Mouse (Mus musculus) spleen, adult 2 months (tissue): ENCODE measurements at regions not wholly inside any gene's neighbourhood (a gene's known extent, or its start where the extent isn't known, plus 50 kb on each side); places are given as distances from the start of the nearest gene placed in this dataset.

Experiments used
- DNase-seq, 2 experiments: peaks; one replicate each; pipeline versions ENCODE4 v3.0.0 to v3.0.0-alpha.2; 2012 to 2021; ENCODE audit warnings: low spot score in 2 of 2, low read depth in 1 of 2
- H3K27ac ChIP-seq: fragments of 200-500 bp; 2 replicates; pipeline ENCODE4 v1.5.1; 2012; ENCODE audit warnings: low read length, inconsistent platforms; ENCODE audit not compliant: insufficient read depth
- H3K27me3 ChIP-seq: fragments of 200-500 bp; 2 replicates; pipeline ENCODE4 v1.6.1; 2012; ENCODE audit warnings: mild to moderate bottlenecking, moderate library complexity, low read length, inconsistent platforms; ENCODE audit not compliant: control insufficient read depth, insufficient read depth
- H3K36me3 ChIP-seq: fragments of 200-500 bp; 2 replicates; pipeline ENCODE4 v1.6.1; 2012; ENCODE audit warnings: mild to moderate bottlenecking, low read length, inconsistent platforms; ENCODE audit not compliant: control insufficient read depth, insufficient read depth
- H3K4me1 ChIP-seq: fragments of 200-500 bp; 2 replicates; pipeline ENCODE4 v1.6.1; 2011; ENCODE audit warnings: inconsistent platforms; ENCODE audit not compliant: control insufficient read depth, insufficient read depth, insufficient read length
- H3K4me3 ChIP-seq: fragments of 200-500 bp; 2 replicates; pipeline ENCODE4 v1.5.1; 2011; ENCODE audit warnings: mild to moderate bottlenecking, inconsistent platforms; ENCODE audit not compliant: insufficient read depth, insufficient read length; ENCODE audit errors: extremely low read depth
- CTCF ChIP-seq: fragments of 200-500 bp; IDR thresholded peaks from 2 replicates; pipeline ENCODE4 v1.5.1; 2011; ENCODE audit warnings: mild to moderate bottlenecking, inconsistent platforms; ENCODE audit not compliant: insufficient read depth, insufficient read length, insufficient replicate concordance; ENCODE audit errors: extremely low read depth
- POLR2A ChIP-seq: fragments of 200-500 bp; IDR thresholded peaks from 2 replicates; pipeline ENCODE4 v1.6.1; 2011; ENCODE audit warnings: low read depth, low read length, inconsistent platforms
- WGBS: fragments of 180-500 bp; shearing (Covaris S2); methylation state at CpG from one replicate; pipeline ENCODE4 v1.1.7; 2018; 5-methylcytosine and 5-hydroxymethylcytosine counted together

- Histone ChIP-seq H3K27ac (no peak overlapping the region), H3K27me3 (no peaks in the 10 kb centered on the region), H3K4me3 (no peak overlapping the region), H3K36me3 (no peaks in the 10 kb centered on the region), H3K4me1 (no peaks in the 10 kb centered on the region)
- no peak for DNase-seq
- 31% methylated on average over 8 of the region's 8 CpGs for WGBS
- TF ChIP-seq CTCF (peak; percentile 4; the same call in 1 of the 2 replicates), POLR2A (no peak)
These were observed 177.9 kb downstream of the Thbs2 start for GRCm38 (mm10) chr17:14516097-14516496.

GRCm38 (mm10) chr17:14513454-14513853 lies 180.6 kb downstream of the Thbs2 start:
- WGBS: 69% methylated on average over 4 of the region's 4 CpGs
- H3K36me3 ChIP-seq: no peaks in the 10 kb centered on the region
- no peaks in the 10 kb centered on the region for H3K27me3 ChIP-seq
- H3K4me1 ChIP-seq: no peaks in the 10 kb centered on the region
- no peak for DNase-seq
- H3K27ac ChIP-seq: no peak overlapping the region
- no peak for TF ChIP-seq CTCF
- TF ChIP-seq POLR2A: no peak
- H3K4me3 ChIP-seq: no peak overlapping the region

- Histone ChIP-seq H3K36me3 (no peaks in the 10 kb centered on the region), H3K27ac (no peak overlapping the region), H3K27me3 (no peaks in the 10 kb centered on the region), H3K4me1 (no peaks in the 10 kb centered on the region), H3K4me3 (no peak overlapping the region)
- TF ChIP-seq POLR2A (no peak), CTCF (no peak)
- no peak for DNase-seq
- 73% methylated on average over 6 of the region's 6 CpGs for WGBS
These were observed 183.5 kb downstream of the Thbs2 start for GRCm38 (mm10) chr17:14510486-14510885.

GRCm38 (mm10) chr17:14507111-14507510 lies 186.9 kb downstream of the Thbs2 start:
- H3K27ac ChIP-seq: no peak overlapping the region
- no peaks in the 10 kb centered on the region for H3K36me3 ChIP-seq
- TF ChIP-seq POLR2A (no peak), CTCF (no peak)
- H3K27me3 ChIP-seq: no peaks in the 10 kb centered on the region
- H3K4me1 ChIP-seq: no peaks in the 10 kb centered on the region
- 86% methylated on average over 3 of the region's 3 CpGs for WGBS
- H3K4me3 ChIP-seq: no peak overlapping the region
- no peak for DNase-seq

GRCm38 (mm10) chr17:14506123-14506522 lies 187.9 kb downstream of the Thbs2 start:
- H3K4me3 ChIP-seq: no peak overlapping the region
- no peaks in the 10 kb centered on the region for H3K36me3 ChIP-seq
- DNase-seq: no peak
- H3K4me1 ChIP-seq: no peaks in the 10 kb centered on the region
- no peak overlapping the region for H3K27ac ChIP-seq
- H3K27me3 ChIP-seq: no peaks in the 10 kb centered on the region
- TF ChIP-seq CTCF (no peak), POLR2A (no peak)

GRCm38 (mm10) chr17:14505415-14505814 lies 188.6 kb downstream of the Thbs2 start:
- no peak for DNase-seq
- H3K27ac ChIP-seq: no peak overlapping the region
- TF ChIP-seq POLR2A (no peak), CTCF (no peak)
- H3K4me1 ChIP-seq: no peaks in the 10 kb centered on the region
- no peak overlapping the region for H3K4me3 ChIP-seq
- no peaks in the 10 kb centered on the region for H3K27me3 ChIP-seq
- no peaks in the 10 kb centered on the region for H3K36me3 ChIP-seq
- WGBS: 86% methylated on average over 4 of the region's 4 CpGs

- H3K4me1 ChIP-seq: no peaks in the 10 kb centered on the region
- H3K36me3 ChIP-seq: no peaks in the 10 kb centered on the region
- H3K4me3 ChIP-seq: no peak overlapping the region
- no peak for DNase-seq
- no peak overlapping the region for H3K27ac ChIP-seq
- H3K27me3 ChIP-seq: no peaks in the 10 kb centered on the region
- TF ChIP-seq CTCF (no peak), POLR2A (no peak)
- WGBS: 94% methylated on average over 1 of the region's 1 CpGs
These were observed 190.4 kb downstream of the Thbs2 start for GRCm38 (mm10) chr17:14503670-14504069.
